Mouse (Mus musculus) retina, postnatal 1 day (tissue): ENCODE results near the gene Gper1.
A peak's percentile ranks its signal among the peaks of the same experiment; 100 is the strongest.
"Not testable (repeated sequence)": the region's sequence is repeated elsewhere in the genome, so short reads cannot be mapped to it uniquely, and the experiment has no call there.

Experiments used
- DNase-seq: peaks from one replicate; pipeline ENCODE4 v3.0.0-alpha.2; 2012

Gper1 gene

DNA sequence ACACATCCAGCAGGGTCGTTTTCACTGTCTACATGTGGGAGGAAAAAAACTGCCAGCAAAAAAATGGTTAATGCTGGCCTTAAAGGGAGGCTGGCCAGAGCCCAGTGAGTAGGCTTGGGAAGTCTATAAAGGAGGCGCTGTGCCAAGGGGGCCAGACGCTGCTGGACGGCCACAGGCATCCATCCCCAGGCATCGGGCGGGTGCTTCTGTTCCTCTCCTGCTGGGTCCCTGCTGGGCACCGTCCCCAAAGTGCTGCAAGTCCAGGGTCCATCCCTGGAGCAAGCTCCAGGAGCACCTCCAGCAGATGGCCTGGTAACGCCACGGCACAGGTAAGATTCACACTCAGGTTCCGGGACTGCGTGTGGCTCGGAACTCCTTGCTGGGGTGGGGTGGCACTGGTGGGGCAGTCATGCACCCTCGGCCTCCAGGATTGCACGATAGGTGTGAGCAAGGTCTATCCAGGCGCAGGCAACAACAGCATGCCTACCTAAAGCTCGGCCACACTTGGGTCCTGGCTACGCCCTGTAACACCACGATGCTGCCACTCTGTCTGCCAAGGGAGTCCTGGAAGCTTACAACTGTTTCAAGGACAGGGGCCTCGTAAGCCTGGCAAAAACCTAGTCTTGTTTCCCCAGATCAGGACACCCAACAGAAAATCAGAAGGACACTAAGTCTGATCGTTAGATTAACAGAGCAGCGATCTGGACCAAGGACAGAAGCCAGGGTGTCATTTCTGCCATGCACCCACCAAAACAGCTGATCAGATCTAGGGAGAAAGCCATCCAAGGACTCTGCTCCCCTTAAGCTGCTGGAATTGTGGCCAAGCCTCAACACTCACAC, at the start of gene Gper1:
Gper1 (plus strand) TSS at position 126 of the 840 bp plus-strand sequence.
- DNase-seq = peak; percentile 75

DNA sequence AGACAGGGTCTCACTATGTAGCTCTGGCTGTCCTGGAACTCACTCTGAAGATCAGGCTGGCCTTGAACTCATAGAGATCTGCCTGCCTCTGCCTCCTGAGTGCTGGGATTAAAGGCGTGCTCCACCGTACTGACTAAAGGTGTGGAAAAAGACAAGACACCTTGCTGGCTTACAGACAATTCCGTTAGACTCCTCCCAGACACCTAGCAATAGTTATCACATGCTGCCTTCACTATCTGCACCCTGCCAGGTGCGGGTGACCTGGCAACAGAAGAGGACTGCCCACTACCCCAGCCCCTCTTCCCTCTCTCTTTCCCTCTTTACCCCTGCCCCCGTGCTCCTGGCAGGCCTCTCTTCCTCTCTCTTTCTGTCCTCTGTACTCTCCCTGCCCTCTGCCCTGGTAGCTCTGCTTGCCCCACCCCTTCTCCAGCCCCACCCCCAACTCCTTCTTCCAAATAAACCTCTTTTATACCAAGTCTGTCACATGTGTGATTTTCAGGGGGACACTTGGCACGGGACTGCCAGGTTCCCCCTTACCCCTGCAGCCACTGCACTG, 49.0 kb upstream of the Gper1 start:
- DNase-seq = no peak

DNA sequence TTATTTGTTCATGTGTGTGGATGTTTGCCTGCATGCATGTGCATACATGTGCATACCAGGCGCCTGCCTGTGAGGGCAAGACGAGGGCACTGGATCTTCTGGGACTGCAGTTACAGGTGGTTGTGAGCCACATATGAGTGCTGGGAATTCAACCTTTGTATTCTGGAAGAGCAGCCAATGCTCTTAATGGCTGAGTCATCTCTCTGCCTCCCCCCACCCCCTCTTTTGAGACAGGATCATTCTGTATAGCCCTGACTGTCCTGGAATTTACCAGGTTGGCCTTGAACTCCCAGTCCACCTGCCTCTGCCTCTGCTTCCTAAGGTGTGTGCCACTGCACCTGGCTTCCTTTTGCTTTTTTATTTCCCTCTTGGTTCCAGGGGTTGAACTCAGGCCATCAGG, 48.1 kb upstream of the Gper1 start:
- no peak for DNase-seq

DNA sequence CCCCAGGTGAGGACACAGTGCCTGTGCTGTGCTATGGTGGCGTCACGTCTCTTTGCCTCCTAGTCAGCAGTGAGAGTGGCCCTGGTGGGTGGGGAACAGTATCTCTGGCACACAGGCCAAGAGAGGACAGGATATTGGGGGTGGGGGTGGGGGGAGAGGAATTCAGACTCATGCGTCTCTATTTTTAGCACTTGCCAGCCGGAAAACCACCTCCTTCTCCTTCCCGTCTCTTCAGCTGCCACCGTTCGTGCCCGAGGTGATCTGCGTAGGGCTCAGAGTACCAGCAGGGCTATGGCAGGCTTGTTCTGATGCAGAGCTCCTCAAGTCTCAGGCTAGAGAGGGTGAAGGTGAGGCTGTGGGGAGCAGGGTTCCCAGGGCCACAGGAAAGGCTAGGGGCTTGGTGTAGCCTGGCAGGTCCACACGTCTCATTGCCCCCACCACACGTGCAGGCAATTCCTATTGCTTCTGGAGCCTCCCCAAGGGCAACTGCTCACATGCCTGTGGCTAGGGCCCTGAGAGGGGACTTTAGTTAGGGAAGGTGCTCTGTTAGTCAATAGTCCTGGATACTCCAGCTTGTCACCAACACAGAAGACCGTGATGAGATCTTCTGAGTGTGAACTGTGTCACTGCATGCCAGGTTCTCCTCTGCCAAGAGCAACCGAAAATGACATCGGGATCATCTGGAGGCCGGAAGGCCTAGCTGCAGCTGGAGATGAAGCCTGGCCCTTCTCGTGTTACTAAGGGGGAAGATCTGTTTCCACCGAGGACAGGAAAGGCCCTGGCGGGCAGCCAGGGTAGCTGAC, 45.3 kb upstream of the Gper1 start, which contains the start of gene Gpr146:
Gpr146 (plus strand) TSS at position 230 of the 803 bp plus-strand sequence.
- DNase-seq = peak; percentile 28

DNA sequence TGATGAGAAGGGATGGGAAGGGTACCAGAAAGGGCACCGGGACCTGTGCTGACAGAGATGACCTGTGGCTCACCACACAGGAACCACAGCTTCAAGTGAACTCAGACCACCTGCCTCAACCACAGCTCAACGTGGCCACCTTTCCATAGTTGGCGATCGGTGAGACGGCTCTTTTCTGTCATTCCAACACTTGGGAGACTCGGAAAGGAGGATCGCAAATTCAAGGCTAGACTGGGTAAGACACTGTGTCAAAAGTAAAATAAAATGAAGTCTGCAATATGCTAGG, 44.7 kb upstream of the Gper1 start:
- no peak for DNase-seq

DNA sequence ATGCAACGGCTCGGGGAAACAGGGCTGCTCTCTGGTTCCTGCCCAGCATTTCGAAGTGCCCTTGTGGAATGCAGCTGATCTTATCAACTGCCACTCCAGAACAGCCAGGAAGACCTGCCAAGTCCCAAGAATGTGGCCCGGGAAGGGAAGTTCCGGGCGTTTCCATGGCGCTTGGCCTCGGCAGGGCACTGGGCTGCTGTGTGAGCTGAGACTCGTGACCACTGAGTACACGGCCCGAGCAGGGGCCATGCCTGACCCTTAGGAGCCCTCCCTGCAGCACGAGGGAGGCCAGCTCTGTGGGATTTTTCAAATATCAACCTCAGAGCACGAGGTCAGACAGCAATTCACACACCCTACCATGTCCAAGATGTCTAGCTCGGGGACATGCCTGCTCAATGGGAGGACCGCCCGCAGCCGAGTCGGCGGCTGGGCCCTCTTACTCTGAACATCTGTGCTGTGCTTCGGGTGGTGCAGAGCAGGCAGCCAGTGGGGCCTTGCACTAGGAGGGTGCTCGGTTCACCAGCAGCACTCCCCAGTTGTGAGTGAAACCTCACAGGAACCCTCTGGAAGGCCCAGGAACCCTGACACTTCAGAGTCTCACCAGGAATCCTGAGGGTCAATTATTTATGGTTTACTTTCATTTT, 43.8 kb upstream of the Gper1 start:
- peak; percentile 45 for DNase-seq

DNA sequence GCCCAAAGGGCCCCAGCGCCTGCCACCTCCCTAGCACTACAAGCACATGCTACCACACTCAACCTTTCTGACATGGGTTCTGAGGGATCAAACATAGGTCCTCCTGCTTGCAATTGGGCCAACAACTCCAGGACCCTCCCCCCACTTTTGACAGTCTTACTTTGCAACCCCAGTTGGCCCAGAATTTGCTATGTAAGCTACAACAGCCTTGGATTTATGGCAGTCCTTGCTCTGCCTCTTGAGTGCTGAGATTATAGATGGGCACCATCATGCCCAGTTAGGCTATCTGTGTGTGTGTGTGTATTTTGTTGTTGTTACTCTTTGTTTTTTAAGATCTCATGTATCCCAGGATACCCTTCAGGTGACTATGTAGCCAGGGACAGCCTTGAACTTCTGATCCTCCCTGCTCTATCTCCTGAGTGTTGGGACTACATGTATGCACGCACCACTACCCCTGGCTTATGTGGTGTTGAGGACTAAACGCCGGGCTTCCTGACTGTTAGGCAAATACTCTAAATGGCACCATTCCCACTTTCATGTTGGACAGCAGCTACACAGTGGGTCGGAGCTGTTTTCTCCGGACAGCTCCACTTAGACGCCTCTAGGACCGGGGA, 43.1 kb upstream of the Gper1 start:
- DNase-seq = no peak

DNA sequence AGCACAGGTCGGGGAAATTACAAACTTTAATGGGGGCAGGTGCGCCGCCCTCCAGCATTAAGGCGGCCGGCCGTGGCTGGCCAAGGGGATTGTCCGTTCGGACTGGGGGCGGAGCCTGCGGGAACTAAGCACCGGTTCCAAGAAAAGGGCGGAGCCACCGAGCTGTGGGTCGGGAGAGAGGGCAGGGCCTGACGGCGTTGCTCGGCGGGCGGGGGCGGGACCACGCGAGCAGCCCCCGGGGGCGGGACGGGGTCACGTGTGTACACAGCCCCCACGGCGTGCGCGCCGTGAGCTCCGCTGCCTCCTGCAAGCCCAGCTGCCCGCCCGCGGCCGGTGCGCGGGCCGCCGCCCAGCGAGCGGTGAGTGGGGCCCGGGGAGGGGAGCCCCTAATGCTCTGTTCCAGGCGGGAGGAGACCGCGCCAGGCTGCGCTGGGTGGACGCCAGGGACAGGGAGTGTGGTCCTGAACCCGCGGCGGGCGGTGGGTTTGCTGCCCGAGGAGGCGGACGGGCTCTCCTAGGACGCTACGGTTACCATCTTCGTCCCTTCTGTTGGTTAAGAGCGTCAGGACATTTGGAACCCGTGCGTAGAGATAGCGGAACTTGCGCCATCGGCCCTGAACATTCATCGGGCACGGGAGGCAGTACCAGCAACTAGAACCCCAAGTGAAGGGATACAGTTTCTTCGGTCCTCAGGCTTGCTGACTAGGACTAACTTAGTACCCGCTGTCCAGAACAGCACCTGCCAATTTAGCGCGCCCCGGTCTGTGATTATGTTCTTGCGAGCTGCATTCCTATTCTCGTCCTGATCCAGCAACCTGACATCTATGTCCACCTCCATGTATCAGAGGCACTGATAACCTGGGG, 42.3 kb upstream of the Gper1 start:
- DNase-seq = peak; percentile 96

DNA sequence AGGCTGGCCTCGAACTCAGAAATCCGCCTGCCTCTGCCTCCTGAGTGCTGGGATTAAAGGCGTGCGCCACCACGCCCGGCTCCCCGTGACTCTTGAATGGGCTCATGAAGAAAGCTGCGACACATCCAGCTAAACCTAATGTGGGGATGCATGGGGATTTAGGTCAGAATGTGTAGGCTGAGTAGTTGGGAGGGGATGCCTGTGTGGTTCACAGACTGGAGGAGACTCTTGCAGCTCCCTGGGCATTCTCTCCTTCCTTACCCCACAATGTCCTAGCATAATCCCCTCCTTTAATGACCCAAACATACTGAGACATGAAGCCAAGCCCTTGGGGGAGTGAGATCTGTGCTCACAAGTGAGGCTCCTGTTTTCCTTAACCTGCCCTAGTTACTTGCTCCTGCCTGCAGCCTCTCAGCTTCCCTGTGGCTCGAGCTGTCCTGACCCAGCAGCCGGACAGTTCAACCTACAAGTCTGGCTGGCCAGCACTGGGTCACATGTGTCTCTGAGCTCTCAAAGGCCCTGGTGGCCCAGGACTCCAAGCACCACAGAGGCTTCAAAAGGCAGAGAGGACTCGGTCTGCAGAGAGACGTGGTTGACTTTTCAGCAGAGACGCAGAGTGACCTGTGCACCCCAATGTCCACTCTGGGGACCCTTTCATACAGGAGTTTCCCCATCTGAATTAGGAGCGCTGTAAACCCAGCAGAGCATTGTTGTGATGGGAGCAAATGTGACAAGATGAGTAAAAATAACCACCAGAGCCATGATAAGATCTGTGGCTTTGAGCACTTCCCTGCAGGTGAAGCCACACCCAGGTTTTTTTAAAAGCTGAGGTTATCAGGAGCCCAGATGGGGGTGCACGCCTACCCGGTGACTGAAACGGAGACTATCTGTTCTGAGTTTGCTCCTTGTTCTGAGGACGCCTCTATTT, 41.1 kb upstream of the Gper1 start:
- peak; percentile 36 for DNase-seq

DNA sequence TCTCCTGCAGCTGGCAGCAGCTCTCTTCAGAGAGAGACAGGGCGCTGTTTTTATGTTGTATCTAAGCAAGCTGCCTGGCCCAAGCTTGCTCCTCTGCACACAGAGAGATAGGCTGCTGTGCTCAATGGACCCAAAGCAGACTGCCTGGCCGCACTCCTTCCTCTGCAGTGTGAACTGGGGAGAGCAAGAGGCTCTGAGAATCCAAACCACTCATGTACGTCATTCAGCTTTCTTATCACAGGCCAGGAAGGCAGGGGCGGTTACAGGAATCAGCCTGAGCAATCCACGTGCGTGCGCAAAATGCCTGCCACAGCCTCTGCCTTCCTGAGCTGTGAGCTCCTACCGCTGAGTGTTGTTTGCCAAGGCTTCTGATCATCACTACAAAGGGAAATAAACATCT, 40.2 kb upstream of the Gper1 start:
- DNase-seq = peak; percentile 35

DNA sequence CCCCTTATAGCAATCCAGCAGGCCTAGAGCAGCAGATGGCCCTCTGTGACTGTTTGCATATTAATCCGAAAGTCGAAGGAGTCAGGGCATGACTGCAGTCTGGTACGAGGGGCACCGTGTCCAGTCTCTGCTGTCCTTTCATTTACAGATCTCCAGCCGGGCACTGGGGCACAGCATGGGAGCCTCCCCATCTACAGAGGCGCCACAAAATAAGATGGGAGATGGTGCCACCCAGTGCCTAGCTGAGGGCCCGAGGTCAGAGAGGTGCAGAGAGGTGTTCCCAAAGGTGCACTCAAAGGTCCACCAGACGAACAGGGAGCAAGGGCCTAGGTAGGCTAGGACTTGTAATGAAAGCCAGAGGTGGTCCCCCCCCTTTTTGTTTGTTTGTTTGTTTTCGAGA, 39.7 kb upstream of the Gper1 start:
- DNase-seq = peak; percentile 31

DNA sequence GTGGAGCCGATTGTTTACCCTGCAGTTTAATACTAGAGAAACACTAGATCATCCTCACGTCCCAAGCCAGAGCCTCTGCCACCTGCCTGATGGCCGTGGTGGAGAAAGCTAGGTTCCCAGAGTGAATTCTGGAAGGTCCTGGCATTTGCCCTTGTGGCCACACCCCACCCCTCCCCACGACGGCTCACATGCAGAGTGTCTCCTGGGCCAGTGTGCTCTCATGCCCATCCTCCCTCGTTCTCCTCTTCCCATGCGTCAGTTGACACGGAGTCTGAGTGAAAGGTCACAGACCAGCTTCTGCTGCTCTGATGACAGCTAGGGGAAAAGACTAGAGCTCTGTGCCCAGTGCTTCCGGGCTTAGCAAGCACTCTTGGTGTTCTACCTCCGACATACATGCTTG, 38.4 kb upstream of the Gper1 start:
- no peak for DNase-seq

DNA sequence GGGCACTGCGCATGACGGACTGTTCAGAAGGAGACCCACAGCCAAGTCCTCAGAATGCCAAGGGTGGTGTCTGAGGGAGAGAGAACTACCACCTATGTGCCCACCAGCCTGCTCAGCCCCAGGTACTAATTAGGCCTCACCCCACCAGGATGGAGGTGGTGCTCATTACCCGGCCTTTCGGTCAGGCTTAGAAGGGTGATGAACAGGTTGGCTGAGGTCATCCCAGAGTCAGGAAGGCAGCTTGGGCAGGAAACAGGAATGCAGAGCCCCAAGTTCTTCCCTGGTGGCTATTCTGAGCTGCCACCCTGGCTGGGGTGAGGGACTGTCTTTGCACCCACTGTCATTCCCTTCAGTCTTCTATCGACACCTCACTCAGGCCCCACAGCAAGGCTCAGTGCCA, 36.9 kb upstream of the Gper1 start:
- no peak for DNase-seq

DNA sequence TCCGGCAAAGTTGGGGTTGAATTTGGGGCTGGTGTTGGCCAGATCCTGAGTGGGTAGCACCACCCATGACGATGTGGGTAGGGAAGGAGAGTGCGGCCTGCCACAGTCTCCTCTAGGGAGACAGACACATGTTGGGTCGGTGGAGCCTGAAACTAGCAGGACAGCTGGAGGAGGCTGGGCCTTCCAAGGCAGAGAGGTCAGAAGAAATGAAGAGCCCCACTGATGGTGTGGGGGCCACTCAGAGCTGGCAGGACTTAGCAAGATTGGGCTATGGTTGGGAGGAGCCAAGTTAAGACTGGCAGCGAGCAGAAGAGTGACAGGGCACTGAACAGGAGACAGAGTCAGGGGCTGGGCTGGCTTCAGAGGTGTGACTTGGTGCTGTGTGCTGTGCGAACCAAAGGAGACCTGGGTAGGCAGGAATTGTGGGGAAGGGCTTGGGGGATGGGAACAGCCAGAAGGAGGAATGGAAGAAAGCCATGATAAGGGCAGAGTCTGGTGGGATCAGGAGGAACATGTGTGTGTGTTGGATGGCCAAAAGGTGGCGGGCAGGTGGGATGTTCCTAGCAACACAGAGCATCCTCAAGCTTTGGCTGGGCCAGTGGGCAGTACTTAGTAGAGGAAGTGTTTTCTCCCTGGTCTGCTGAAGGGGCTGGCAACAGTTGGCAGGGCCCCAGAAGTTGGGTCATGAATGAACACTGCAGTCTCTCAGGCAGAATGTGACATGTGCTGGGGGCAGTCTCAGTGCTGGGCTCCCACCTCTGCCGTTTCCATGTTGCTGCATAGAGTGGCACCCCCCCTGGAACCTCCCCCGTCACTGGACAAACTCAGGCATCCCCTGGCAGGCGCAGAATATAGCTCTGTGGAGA, 35.4 kb upstream of the Gper1 start:
- DNase-seq = peak; percentile 65

DNA sequence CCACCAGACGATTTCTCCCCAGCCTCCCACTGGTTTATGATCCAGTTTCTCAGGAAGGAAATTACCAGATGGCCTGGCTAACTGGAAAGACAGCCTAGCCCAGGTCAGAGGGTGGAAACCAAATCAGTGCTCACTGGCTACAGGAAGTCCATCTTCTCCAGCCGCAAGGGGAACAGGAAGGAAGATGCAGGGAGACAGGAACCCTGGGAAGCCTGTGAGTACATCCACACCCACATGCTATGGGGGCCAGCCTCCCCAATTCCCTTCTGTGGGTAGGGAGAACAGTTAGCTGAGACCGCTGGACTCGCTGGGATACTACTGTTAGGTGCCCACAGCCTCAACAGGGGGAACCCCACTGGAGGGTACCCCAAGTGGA, 34.8 kb upstream of the Gper1 start:
- no peak for DNase-seq

DNA sequence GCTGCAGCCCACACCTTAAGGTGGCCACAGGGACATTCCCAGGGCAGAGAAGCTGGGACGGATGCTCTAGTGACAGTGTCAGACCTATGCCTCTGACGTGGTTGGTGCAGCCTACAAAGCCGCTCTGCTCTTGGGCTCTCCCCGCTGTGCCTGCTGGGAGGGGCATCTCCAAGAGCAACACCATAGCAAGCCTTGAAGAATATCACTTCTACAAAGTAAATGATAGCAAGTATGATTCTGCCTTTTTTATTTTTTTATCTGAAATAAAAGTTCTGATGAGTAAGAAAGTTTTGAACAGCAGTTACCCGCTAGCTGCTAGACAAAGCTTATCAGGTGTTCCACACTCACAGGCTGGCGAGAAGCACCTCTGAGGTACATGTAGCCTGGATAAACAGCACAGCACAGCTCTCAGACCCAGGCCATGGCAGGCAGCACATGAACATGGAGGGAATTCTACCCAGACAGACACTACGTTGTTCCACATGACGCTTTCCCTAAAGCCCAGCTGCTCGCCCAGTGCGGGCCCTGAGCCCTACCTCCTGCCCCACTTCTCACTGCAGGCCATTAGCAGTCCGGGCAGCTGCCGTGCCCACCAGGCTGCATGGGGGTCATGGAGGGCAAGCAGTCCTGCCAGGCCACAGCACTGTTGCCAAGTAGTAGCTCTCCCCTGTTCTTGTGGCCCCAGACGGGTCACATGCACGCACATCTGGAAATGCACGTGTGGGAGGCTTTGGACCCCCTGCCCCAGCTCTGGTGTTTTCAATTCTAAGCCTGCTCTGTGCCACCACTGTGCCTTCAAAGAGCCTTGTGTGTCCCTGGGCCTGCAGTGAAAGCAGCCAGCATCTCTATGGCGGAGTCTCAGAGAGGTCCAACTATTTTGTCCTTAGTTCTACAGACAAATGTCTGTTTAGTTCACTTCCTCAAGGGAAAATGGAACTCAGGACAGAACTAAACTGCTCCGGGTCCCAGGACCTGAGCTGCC, 34.0 kb upstream of the Gper1 start:
- DNase-seq = peak; percentile 89

DNA sequence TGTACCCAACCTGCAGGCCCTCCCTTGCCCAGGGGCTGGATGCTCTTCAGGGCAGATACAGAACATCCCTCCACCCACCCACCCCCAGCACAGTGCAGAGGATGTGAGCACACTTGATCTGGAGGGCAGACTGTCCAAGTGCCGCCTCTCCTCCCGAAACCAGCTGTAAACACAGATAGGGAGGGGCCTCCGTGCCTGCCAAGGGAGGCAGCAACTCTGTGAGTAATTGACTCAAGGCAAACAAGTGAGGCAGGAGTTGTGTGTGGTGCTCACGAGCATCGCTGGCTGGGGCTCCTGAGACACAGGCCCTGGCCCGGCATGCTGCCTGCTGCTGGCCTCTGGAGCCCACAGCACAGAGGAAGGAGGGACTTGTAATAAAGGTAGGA, 33.3 kb upstream of the Gper1 start:
- peak; percentile 66 for DNase-seq

DNA sequence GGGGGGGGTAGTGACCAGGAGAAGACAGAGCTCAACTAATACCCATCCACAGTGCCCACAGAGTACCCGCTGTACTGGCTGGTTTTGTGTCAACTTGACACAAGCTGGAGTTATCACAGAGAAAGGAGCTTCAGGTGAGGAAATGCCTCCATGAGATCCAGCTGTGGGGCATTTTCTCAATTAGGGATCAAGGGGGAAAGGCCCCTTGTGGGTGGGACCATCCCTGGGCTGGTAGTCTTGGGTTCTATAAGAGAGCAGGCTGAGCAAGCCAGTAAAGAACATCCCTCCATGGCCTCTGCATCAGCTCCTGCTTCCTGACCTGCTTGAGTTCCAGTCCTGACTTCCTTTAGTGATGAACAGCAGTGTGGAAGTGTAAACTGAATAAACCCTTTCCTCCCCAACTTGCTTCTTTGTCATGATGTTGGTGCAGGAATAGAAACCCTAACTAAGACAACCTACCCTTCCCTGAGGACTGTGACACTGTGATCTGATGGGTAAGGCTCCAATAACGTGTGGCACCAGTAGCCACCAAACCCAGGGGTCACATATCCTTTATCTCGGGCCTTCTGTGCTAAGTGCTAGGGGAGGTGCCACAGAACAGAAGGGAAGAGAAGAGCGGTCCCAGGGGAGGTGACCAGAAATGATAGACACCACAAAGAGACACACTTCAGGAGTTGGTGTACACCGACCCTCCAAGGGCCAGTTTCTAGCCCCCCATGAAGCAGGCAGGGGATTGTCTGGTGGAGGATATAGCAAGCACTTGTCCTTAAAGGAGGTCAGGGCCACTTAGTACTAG, 32.4 kb upstream of the Gper1 start:
- DNase-seq = not testable (repeated sequence)
